Mouse (Mus musculus) midbrain, embryonic 14.5 days (tissue): ENCODE data around the gene Misp. TPM values are rescaled to one million over a fixed set of nuclear protein-coding genes. Genes with fewer than 3 reads are reported as not detected.

Experiments used
- ATAC-seq: fragments of 200-750 bp; cut with Nextera tagmentation; 2 replicates; pipeline ENCODE4 v1.8.0; 2017; ENCODE audit warnings: moderate number of reproducible peaks, moderate library complexity; ENCODE audit not compliant: low FRiP score, low TSS enrichment
- DNase-seq: peaks from one replicate; pipeline ENCODE4 v3.0.0-alpha.2; 2015
- H3K27ac ChIP-seq: fragments of 300-500 bp; sonication (generic); replicated peaks from 2 replicates; pipeline ENCODE4 v1.5.1; 2014; ENCODE audit warnings: mild to moderate bottlenecking, low read depth, low read length, moderate library complexity
- H3K27me3 ChIP-seq: fragments of 300-500 bp; sonication (generic); 2 replicates; pipeline ENCODE4 v1.6.1; 2014; ENCODE audit warnings: low read length, control low read depth, mixed read lengths; ENCODE audit not compliant: control insufficient read depth, insufficient read depth
- H3K36me3 ChIP-seq: fragments of 300-500 bp; sonication (generic); 2 replicates; pipeline ENCODE4 v1.6.1; 2014; ENCODE audit warnings: low read length, control low read depth; ENCODE audit not compliant: control insufficient read depth, insufficient read depth
- H3K4me1 ChIP-seq: fragments of 300-500 bp; sonication (generic); 2 replicates; pipeline ENCODE4 v1.6.1; 2014; ENCODE audit warnings: mild to moderate bottlenecking, antibody characterized with exemption, low read length, control low read depth; ENCODE audit not compliant: control insufficient read depth, insufficient read depth
- H3K4me2 ChIP-seq: fragments of 300-500 bp; sonication (generic); 2 replicates; pipeline ENCODE4 v1.6.1; 2014; ENCODE audit warnings: mild to moderate bottlenecking, low read length, moderate library complexity
- H3K4me3 ChIP-seq: fragments of 300-500 bp; sonication (generic); replicated peaks from 2 replicates; pipeline ENCODE4 v1.5.1; 2014; ENCODE audit warnings: low read depth, low read length
- H3K9ac ChIP-seq: fragments of 300-500 bp; sonication (generic); replicated peaks from 2 replicates; pipeline ENCODE4 v1.6.1; 2014; ENCODE audit warnings: mild to moderate bottlenecking, low read length, moderate library complexity
- H3K9me3 ChIP-seq: fragments of 300-500 bp; sonication (generic); 2 replicates; pipeline ENCODE4 v1.6.1; 2016; ENCODE audit warnings: low read length, control low read depth, mixed read lengths; ENCODE audit not compliant: control insufficient read depth
- WGBS: fragments of 180-500 bp; shearing (Covaris S2); extraction: QIAGEN DNeasy Blood & Tissue Kit; methylation state at CpG from one replicate; pipeline ENCODE4 v1.1.7; 2014; 5-methylcytosine and 5-hydroxymethylcytosine counted together
- polyA plus RNA-seq: library from polyadenylated mRNA; unstranded; fragments of >200 nt; fragmentation: Nextera tagmentation; extraction: Ambion mirVana; gene quantifications from 2 replicates; pipeline ENCODE4 v1.2.1, GENCODE M21; 2014

Gene Misp
- polyA plus RNA-seq, 1 experiment from 2014 or later, result 0.45 TPM

DNA sequence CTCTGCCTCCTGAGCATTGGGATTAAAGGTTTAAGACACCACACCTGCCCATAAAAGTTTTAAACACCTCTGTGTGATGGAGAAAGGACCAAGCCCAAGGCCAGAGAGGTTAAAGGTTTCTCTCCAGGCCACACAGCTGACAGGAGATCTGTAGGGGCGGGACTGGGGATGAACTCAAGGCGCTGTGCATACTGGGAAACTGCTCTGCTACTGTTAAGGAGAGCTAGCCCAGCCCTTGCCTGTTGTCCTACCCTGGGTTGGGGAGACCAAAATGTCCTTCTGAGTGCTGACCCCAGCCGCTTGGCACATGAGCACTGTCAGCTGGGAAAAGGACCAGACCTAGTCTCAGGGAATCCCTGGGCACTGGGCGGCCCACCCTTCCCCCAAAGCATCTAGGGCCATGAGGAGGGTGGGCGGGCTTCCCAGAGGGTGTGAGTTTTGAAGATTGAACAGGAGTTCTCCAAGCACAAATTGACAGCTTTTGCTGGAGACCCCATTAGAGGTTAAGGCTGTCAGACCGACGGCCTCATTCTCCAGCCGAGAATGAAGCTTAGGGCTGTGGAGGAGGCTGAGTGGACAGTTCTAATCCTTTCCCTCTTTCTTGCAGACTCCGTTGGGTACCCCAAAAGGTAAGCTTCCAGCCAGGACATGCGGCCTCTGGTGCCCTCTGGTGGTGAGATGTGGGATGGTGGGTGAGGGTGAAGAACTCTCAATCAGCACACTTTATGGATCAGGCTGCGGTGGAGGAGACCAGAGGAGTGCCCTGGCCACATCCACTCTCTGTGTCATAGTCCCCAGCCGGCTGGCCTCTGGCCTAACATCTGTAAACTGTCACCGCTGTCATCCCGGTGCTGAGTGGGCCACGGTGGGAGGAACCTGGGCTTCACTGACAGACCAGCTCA, 8.8 kb upstream of the Misp start:
- H3K4me3 ChIP-seq, result no peak overlapping the region
- no peaks in the 10 kb centered on the region for H3K9me3 ChIP-seq
- H3K9ac ChIP-seq, result no peak overlapping the region
- peak; percentile 90 for DNase-seq
- no peaks in the 10 kb centered on the region for H3K4me1 ChIP-seq
- H3K27me3 ChIP-seq, result no peaks in the 10 kb centered on the region
- H3K36me3 ChIP-seq, result peaks cover 82% of the 10 kb centered on the region
- no peak overlapping the region for H3K4me2 ChIP-seq
- 0 out of 2 replicates have a peak overlapping the region, but pooled peaks have one; percentile 22 for H3K27ac ChIP-seq
- 29% methylated on average over 15 of the region's 15 CpGs for WGBS
- peak; percentile 49; the same call in 1 of the 2 replicates for ATAC-seq

DNA sequence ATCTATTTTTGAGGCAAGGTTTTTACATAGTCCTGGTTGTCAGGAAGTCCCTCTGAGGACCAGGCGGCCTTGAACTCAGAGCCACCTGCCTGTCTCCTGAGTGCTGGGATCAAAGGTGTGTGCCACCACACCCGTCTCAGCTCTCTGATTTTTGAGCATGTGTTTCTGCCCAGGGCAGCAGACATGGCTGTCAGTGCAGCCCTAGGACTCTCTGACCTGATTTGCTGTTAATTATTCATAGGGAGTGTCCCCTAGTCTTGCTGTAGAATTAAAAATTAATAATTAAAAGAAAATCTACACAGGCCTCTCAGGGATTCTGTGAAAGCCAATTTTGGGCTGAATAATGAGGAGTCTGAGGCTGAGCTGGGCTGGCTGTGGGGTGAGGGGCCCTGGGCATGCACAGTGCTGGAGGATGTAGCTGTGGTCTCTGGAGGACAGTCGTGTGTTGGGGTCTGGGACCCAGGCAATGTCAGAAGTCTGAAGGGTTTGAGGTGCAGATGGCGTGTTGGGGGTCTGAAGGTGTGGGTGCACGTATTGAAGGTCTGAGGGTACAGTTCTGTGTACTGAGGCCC, 6.4 kb upstream of the Misp start:
- WGBS, result 72% methylated on average over 5 of the region's 5 CpGs
- no peak overlapping the region for H3K4me3 ChIP-seq
- H3K36me3 ChIP-seq, result peaks cover 78% of the 10 kb centered on the region
- no peaks in the 10 kb centered on the region for H3K27me3 ChIP-seq
- ATAC-seq (no peak), DNase-seq (no peak)
- no peak overlapping the region for H3K9ac ChIP-seq
- no peak overlapping the region for H3K4me2 ChIP-seq
- H3K9me3 ChIP-seq, result no peaks in the 10 kb centered on the region
- peak overlapping the region; percentile 60; the same call in 1 of the 2 replicates for H3K27ac ChIP-seq
- H3K4me1 ChIP-seq, result no peaks in the 10 kb centered on the region

GRCm38 (mm10) chr10:79815671-79816494, 4.9 kb upstream of the Misp start:
- Histone ChIP-seq H3K4me2 (no peak overlapping the region), H3K27ac (no peak overlapping the region), H3K9me3 (no peaks in the 10 kb centered on the region), H3K4me3 (no peak overlapping the region), H3K27me3 (no peaks in the 10 kb centered on the region), H3K36me3 (peaks cover 79% of the 10 kb centered on the region), H3K9ac (no peak overlapping the region), H3K4me1 (no peaks in the 10 kb centered on the region)
- ATAC-seq (no peak), DNase-seq (no peak)
- 86% methylated on average over 12 of the region's 12 CpGs for WGBS

DNA sequence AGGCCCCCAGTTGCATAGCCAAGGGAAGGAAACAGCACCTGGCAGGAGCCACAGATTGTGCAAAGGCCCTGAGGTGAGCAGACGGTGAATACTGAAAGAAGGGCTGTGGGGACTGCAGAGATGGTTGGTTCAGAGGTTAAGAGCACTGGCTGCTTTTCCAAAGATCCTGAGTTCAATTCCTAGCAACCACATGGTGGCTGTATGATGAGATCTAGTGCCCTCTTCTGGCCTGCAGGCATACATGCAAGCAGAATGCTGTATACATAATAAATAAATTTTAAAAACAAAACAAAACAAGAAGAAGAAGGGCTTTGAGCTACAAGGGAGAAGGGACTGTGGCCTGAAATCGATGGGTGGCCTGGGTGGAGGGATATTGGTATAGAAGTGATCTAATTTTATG, 3.7 kb upstream of the Misp start:
- Histone ChIP-seq H3K9me3 (no peaks in the 10 kb centered on the region), H3K4me2 (no peak overlapping the region), H3K27ac (no peak overlapping the region), H3K9ac (no peak overlapping the region), H3K4me1 (no peaks in the 10 kb centered on the region), H3K27me3 (no peaks in the 10 kb centered on the region), H3K4me3 (no peak overlapping the region), H3K36me3 (peaks cover 68% of the 10 kb centered on the region)
- no peak for DNase-seq
- ATAC-seq, result no peak
- WGBS, result 81% methylated on average over 2 of the region's 2 CpGs

DNA sequence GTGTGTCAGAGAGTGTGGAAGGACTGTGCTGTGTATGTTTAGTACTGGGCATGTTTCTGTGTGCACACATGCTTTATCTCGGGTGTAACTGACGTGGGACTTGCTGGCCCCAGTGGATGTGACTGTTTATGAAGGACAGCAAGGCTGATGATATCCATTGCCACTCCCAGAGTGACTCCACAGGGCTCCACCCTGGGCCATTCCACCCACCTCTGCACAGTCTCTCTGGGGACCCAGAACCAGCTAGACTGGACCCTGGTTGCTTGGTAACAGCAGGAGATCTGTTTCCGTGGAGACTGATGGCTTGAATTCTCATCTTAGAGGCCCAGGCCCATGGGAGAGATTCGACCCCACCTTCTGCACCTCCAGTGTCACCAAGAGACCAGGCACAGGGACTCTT, 2.6 kb upstream of the Misp start:
- H3K36me3 ChIP-seq, result peaks cover 60% of the 10 kb centered on the region
- no peaks in the 10 kb centered on the region for H3K9me3 ChIP-seq
- H3K4me3 ChIP-seq, result no peak overlapping the region
- no peak for ATAC-seq
- no peak overlapping the region for H3K9ac ChIP-seq
- no peak for DNase-seq
- H3K27ac ChIP-seq, result 0 out of 2 replicates have a peak overlapping the region, but pooled peaks have one; percentile 13
- H3K27me3 ChIP-seq, result no peaks in the 10 kb centered on the region
- no peak overlapping the region for H3K4me2 ChIP-seq
- H3K4me1 ChIP-seq, result no peaks in the 10 kb centered on the region
- 61% methylated on average over 4 of the region's 4 CpGs for WGBS

GRCm38 (mm10) chr10:79819606-79820005, 1.2 kb upstream of the Misp start:
- no peaks in the 10 kb centered on the region for H3K9me3 ChIP-seq

DNA sequence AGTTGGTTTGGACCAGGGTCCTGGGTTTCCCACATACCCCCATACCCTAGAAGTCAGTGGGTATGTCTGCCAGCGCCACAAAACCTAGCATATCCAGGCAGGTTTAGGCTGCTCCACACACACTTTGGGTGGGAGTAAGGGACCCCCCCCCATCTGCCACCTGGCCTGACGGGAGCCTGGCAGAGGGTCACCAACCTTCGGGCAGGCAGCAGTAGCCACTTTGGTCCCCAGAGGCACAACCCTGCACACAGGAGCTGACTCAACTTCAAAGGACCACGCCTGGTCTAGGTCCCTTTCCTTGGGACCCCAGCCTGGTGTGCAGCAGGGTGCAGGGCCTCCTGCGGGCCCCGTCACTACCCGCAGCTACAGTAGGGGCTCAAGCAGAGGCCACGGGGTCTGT, 512 bp upstream of the Misp start:
- H3K9me3 ChIP-seq, result no peaks in the 10 kb centered on the region
- no peak overlapping the region for H3K27ac ChIP-seq
- H3K9ac ChIP-seq, result no peak overlapping the region
- DNase-seq (no peak), ATAC-seq (no peak)
- no peak overlapping the region for H3K4me2 ChIP-seq
- no peaks in the 10 kb centered on the region for H3K27me3 ChIP-seq
- peaks cover 51% of the 10 kb centered on the region for H3K36me3 ChIP-seq
- H3K4me3 ChIP-seq, result no peak overlapping the region
- WGBS, result 87% methylated on average over 8 of the region's 8 CpGs
- no peaks in the 10 kb centered on the region for H3K4me1 ChIP-seq

More at GRCm38 (mm10) chr10:79819606-79820005, 1.2 kb upstream of the Misp start:
- H3K27me3 ChIP-seq, result no peaks in the 10 kb centered on the region
- no peak overlapping the region for H3K9ac ChIP-seq
- no peaks in the 10 kb centered on the region for H3K4me1 ChIP-seq
- no peak overlapping the region for H3K4me3 ChIP-seq
- no peak overlapping the region for H3K4me2 ChIP-seq
- peaks cover 58% of the 10 kb centered on the region for H3K36me3 ChIP-seq
- ATAC-seq (no peak), DNase-seq (no peak)
- no peak overlapping the region for H3K27ac ChIP-seq
- WGBS, result 91% methylated on average over 17 of the region's 17 CpGs

DNA sequence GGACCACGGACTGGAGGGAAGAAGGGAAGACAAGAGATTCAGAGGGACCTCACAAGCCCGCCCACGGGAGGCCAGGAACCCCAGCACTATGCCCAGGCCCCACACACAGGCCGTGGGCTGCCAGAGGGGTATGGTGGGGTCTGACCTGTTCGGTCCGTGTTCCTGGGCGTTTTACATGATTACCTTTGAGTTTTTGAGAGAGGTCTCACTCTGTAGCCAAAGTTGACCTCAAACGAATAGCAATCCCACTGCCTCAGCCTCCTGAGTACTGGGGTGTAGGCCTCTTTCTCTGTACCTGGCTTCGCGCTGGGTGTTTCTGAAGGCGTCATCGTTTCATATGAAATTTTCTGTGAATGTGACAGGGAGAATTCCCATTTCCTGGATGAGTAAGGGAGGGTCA, 942 bp downstream of the Misp start:
- Histone ChIP-seq H3K4me2 (no peak overlapping the region), H3K27me3 (no peaks in the 10 kb centered on the region), H3K36me3 (peaks cover 37% of the 10 kb centered on the region), H3K27ac (no peak overlapping the region), H3K4me3 (no peak overlapping the region), H3K9me3 (no peaks in the 10 kb centered on the region), H3K4me1 (no peaks in the 10 kb centered on the region), H3K9ac (no peak overlapping the region)
- DNase-seq, result no peak
- no peak for ATAC-seq
- WGBS, result 93% methylated on average over 12 of the region's 12 CpGs
